Mouse (Mus musculus) cerebral cortex, adult 2 months (tissue): ENCODE results near the gene Slc9a9.

ENCODE experiments used
- WGBS: fragments of 180-500 bp; shearing (Covaris S2); methylation state at CpG from one replicate; pipeline ENCODE4 v1.1.7; 2018; 5-methylcytosine and 5-hydroxymethylcytosine counted together

The Slc9a9 gene

GRCm38 (mm10) chr9:95228123-95228522, 558.4 kb downstream of the Slc9a9 start:
- 93% methylated on average over 1 of the region's 1 CpGs for WGBS

GRCm38 (mm10) chr9:95229147-95229546, 559.4 kb downstream of the Slc9a9 start:
- 80% methylated on average over 2 of the region's 2 CpGs for WGBS

- 85% methylated on average over 2 of the region's 2 CpGs for WGBS
Observed at GRCm38 (mm10) chr9:95242628-95243195, 573.0 kb downstream of the Slc9a9 start.

GRCm38 (mm10) chr9:95254162-95254561, 584.5 kb downstream of the Slc9a9 start:
- WGBS, result 55% methylated on average over 4 of the region's 4 CpGs

- WGBS, result 71% methylated on average over 6 of the region's 6 CpGs
Observed at GRCm38 (mm10) chr9:95255844-95256243, 586.1 kb downstream of the Slc9a9 start.

- WGBS, result 77% methylated on average over 21 of the region's 21 CpGs
Observed at GRCm38 (mm10) chr9:95256680-95257316, 587.1 kb downstream of the Slc9a9 start.

GRCm38 (mm10) chr9:95262851-95263250, 593.1 kb downstream of the Slc9a9 start:
- WGBS, result 71% methylated on average over 3 of the region's 3 CpGs

- WGBS, result 55% methylated on average over 9 of the region's 9 CpGs
Observed at GRCm38 (mm10) chr9:95263867-95264509, 594.3 kb downstream of the Slc9a9 start.

- 79% methylated on average over 2 of the region's 2 CpGs for WGBS
Observed at GRCm38 (mm10) chr9:95266179-95266578, 596.5 kb downstream of the Slc9a9 start.

- WGBS, result 66% methylated on average over 2 of the region's 2 CpGs
Observed at GRCm38 (mm10) chr9:95266924-95267323, 597.2 kb downstream of the Slc9a9 start.

- 61% methylated on average over 10 of the region's 10 CpGs for WGBS
Observed at GRCm38 (mm10) chr9:95279590-95280344, 610.1 kb downstream of the Slc9a9 start.
